Mouse (Mus musculus): ENCODE data around the gene Slc16a13. TPM values are rescaled to one million over a fixed set of nuclear protein-coding genes. Genes with fewer than 3 reads are reported as not detected.

Gene Slc16a13
- polyA plus RNA-seq, 1 experiment from 2014 or later, result 7.1 TPM

DNA sequence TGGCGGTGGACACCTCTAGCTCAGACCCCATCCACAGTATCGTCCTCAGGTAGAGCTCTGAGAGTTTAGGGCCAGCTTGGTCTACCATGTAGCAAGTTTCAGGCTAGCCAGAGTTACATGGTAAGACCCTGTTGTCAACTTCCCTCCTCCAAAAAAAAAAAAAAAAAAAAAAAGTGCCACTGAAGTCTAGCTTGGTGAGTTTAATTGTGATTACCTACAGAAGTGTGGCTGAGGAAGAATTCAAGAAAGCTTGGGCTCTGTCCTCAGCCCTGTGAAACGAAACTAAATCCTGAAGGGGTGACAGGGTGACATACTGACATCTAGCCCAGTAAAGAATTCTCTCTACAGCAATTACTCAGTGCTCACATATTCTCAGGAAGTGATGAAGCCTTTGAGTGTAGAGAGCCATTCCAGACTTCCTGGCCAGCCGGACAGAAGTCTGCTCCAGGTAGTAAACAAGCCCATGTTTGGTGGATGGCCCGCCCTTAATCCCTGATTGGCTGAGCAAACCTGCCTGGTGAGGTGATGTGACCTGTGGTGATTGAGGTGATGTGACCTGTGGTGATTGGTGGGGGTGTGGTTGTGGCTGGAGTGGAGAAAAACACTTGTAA, 12.0 kb downstream of the Slc16a13 start:
- no peaks in the 10 kb centered on the region for H3K36me3 ChIP-seq
- H3K27ac ChIP-seq (replicated peaks), result no peak overlapping the region
- H3K4me3 ChIP-seq, result no peak overlapping the region
- H3K4me2 ChIP-seq, result no peak overlapping the region
- no peak for ATAC-seq (ENCODE audit: extremely low read depth, insufficient number of reproducible peaks, low FRiP score, low TSS enrichment)
- peaks cover 10% of the 10 kb centered on the region for H3K4me1 ChIP-seq
- H3K9me3 ChIP-seq, result no peaks in the 10 kb centered on the region
- H3K27me3 ChIP-seq (replicated peaks), result peaks cover 37% of the 10 kb centered on the region
- WGBS, result 58% methylated on average over 5 of the region's 5 CpGs
- no peak overlapping the region for H3K9ac ChIP-seq

DNA sequence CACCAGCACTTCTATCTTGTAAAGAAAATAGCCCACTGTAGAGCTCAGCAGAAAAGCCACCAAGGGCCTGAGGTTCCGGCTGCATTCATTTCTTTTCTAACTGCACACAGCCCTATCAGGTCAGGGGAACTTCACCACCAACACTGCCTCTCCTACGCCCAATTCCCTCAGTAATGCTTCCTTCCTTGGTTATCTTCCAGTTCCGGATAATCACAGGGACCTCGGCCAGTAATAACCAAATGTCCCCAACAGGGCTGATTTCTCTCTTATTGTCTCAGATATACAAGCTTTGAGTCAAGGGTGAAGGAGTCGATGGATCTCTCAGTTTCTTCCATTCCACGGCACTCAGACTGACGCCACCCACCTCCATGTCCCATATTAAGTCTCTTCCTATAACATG, 13.6 kb downstream of the Slc16a13 start:
- no peak overlapping the region for H3K9ac ChIP-seq
- ATAC-seq (ENCODE audit: extremely low read depth, insufficient number of reproducible peaks, low FRiP score, low TSS enrichment), result no peak
- no peak overlapping the region for H3K27ac ChIP-seq (replicated peaks)
- H3K4me2 ChIP-seq, result no peak overlapping the region
- 56% methylated on average over 7 of the region's 7 CpGs for WGBS
- H3K9me3 ChIP-seq, result no peaks in the 10 kb centered on the region
- no peaks in the 10 kb centered on the region for H3K36me3 ChIP-seq
- H3K4me1 ChIP-seq, result 0 out of 2 replicates have a peak, but pooled peaks cover 7% of the 10 kb centered on the region
- peaks cover 35% of the 10 kb centered on the region for H3K27me3 ChIP-seq (replicated peaks)
- no peak overlapping the region for H3K4me3 ChIP-seq

DNA sequence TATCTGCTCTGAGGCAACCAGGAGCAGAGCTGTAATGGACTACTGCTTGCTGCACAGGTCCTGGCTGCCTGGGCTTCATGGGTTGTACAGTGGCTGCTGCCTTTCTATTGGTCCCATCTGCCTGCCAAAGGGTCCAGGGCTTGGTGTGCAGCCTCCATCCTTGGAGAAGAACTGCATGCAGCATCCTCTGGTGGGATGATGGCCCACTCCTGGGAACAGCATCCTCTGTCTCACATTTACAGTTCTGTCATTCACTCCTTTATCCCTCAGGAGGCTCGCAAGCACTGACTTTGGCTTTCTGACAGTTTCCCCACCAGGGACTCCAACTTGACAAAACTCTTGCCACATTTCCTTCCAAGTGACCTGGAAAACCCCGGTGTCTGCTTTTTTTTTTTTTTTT, 14.1 kb downstream of the Slc16a13 start:
- WGBS, result 56% methylated on average over 2 of the region's 2 CpGs
- peaks cover 31% of the 10 kb centered on the region for H3K27me3 ChIP-seq (replicated peaks)
- H3K36me3 ChIP-seq, result no peaks in the 10 kb centered on the region
- H3K27ac ChIP-seq (replicated peaks), result no peak overlapping the region
- no peak overlapping the region for H3K4me3 ChIP-seq
- ATAC-seq (ENCODE audit: extremely low read depth, insufficient number of reproducible peaks, low FRiP score, low TSS enrichment), result no peak
- H3K9me3 ChIP-seq, result no peaks in the 10 kb centered on the region
- H3K9ac ChIP-seq, result no peak overlapping the region
- H3K4me1 ChIP-seq, result 0 out of 2 replicates have a peak, but pooled peaks cover 7% of the 10 kb centered on the region
- no peak overlapping the region for H3K4me2 ChIP-seq

DNA sequence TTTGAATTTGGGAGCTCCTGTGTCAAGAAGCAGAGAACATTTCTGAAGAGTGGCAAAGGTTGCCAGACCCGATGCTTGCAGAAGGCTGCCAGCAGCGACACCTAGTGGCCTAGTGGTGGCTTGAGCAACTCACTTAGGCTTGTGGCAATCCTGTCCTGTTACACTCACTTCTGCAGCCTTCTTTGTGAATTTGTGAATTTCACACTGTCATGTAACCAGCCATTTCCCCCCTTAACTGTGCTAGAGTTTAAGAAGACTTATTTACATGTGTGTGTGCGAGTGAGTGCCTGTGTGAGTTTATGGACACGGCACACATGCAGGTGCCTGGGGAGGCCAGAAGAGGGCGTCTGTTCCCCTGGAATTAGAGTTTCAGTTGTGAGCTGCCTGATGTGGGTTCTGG, 19.2 kb downstream of the Slc16a13 start:
- Histone ChIP-seq H3K36me3 (no peaks in the 10 kb centered on the region), H3K4me1 (0 out of 2 replicates have a peak, but pooled peaks cover 2% of the 10 kb centered on the region), H3K9ac (no peak overlapping the region), H3K9me3 (no peaks in the 10 kb centered on the region), H3K27ac (replicated peaks) (no peak overlapping the region), H3K27me3 (replicated peaks) (peaks cover 31% of the 10 kb centered on the region), H3K4me2 (no peak overlapping the region), H3K4me3 (no peak overlapping the region)
- no peak for ATAC-seq (ENCODE audit: extremely low read depth, insufficient number of reproducible peaks, low FRiP score, low TSS enrichment)
- WGBS, result 31% methylated on average over 5 of the region's 5 CpGs

DNA sequence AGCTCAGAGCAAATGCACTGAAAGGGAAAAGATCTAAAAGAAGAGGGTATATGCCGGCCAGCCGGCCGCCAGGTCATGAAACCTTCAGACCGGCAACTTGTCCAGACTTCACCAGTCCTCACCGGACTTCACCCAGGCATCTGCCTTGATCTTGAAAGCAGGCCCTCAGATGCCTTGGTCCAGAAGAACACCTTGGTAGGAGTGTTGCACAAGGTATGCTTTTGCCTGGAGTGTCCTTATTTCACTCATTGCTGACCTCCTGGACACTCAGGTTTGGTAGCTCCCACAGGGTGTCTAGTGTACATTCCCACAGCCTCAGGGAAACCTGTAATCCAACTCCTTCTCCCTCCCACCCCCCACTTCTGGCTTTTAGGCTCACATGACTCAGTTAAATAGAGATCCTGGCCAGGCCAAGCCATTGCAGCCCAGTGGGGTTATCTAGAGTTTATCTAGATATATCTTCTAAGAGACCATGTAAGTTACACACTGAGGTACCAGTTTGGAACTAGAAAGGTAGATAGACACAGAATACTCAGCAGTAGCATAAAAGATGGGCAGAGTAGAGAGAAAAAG, 20.7 kb downstream of the Slc16a13 start:
- H3K27me3 ChIP-seq (replicated peaks), result peaks cover 32% of the 10 kb centered on the region
- no peak for ATAC-seq (ENCODE audit: extremely low read depth, insufficient number of reproducible peaks, low FRiP score, low TSS enrichment)
- no peaks in the 10 kb centered on the region for H3K36me3 ChIP-seq
- no peaks in the 10 kb centered on the region for H3K9me3 ChIP-seq
- no peak overlapping the region for H3K4me2 ChIP-seq
- 83% methylated on average over 5 of the region's 5 CpGs for WGBS
- no peak overlapping the region for H3K27ac ChIP-seq (replicated peaks)
- no peak overlapping the region for H3K4me3 ChIP-seq
- no peaks in the 10 kb centered on the region for H3K4me1 ChIP-seq
- no peak overlapping the region for H3K9ac ChIP-seq

DNA sequence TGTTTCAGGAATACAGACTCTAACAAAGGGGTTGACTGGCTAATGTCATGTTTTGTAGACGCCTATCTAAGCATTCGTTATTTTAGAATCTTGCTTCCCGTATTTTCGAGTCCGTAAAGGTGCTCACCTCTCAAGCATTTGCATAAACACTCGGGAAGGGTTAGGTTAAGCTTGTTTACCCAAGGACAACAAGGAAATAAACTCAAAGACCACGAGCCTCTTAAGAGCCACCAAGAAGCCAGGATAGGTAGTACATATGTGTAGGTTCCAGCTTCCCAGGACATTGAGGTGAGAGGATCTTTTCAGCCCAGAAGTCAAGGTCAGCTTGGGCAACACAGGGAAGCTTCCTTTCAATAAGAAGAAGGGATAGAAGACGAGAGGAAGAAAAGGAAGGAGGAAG, 21.8 kb downstream of the Slc16a13 start:
- no peak overlapping the region for H3K9ac ChIP-seq
- no peak overlapping the region for H3K4me3 ChIP-seq
- no peaks in the 10 kb centered on the region for H3K9me3 ChIP-seq
- H3K4me1 ChIP-seq, result no peaks in the 10 kb centered on the region
- no peak overlapping the region for H3K27ac ChIP-seq (replicated peaks)
- H3K27me3 ChIP-seq (replicated peaks), result peaks cover 30% of the 10 kb centered on the region
- ATAC-seq (ENCODE audit: extremely low read depth, insufficient number of reproducible peaks, low FRiP score, low TSS enrichment), result no peak
- no peaks in the 10 kb centered on the region for H3K36me3 ChIP-seq
- 67% methylated on average over 8 of the region's 8 CpGs for WGBS
- no peak overlapping the region for H3K4me2 ChIP-seq

DNA sequence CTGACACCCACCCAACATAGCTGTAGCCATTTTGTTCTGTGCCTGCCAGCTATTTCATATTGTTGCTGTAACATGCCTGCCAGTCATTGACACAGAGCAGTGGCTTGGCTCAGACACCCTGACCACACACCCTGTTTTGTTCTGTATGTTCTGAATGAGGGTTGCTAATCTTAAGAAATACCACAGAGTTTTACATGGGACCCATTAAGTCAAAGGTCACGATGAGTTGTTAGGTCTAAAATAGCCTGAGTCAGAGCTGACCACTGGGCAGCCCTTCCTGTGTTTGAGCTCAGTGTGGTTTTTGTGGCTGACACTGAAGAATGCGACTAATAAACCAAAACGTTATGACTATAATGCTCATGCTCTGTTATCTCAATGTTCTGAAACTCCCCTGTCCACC, 22.5 kb downstream of the Slc16a13 start:
- no peak for ATAC-seq (ENCODE audit: extremely low read depth, insufficient number of reproducible peaks, low FRiP score, low TSS enrichment)
- H3K4me2 ChIP-seq, result no peak overlapping the region
- H3K9me3 ChIP-seq, result no peaks in the 10 kb centered on the region
- peaks cover 27% of the 10 kb centered on the region for H3K27me3 ChIP-seq (replicated peaks)
- 72% methylated on average over 3 of the region's 3 CpGs for WGBS
- H3K4me1 ChIP-seq, result 0 out of 2 replicates have a peak, but pooled peaks cover 2% of the 10 kb centered on the region
- H3K27ac ChIP-seq (replicated peaks), result no peak overlapping the region
- no peak overlapping the region for H3K9ac ChIP-seq
- H3K4me3 ChIP-seq, result no peak overlapping the region
- no peaks in the 10 kb centered on the region for H3K36me3 ChIP-seq

DNA sequence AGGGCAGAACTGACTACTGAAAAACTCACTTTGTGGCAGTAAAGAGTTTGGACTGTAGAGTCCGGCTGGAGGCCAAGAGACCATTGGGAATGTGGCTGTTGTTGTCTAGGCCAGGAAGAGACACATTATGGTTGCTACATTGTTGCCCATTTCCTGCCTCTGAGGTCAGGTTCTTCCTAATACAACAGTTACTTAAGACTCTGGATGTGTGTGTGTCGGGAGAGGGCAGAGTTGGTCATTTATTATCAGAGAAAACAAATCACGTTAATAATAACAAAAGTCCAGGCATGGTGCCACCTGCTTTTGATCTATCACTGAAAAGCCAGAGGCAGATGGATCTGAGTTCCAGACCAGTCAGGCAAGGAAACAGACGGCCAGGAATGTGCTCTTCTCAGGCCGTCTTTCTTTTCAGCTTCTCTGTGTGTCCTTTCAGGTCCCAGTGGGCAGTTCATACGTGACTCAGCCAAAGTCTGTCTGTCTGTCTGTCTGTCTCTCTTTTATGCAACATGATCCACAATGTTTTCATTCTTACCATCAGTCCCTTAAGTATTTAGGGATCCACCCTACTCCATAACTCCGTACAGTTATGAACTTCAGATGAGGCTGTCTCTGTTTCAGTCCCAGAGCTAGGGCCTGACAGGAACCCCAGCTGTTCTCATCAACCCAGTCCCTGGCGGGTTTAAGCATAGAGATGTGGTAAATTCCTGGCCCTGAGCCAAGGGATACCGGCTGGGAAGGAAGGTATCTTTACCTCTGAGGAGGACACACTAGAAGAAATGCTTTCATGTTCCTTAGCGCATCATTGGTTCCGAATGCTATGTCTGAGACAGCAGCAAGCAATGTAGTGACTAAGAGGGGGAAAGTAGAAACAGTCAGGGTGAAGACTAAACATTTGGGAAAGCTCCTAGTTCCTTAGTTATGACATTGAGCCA, 27.2 kb downstream of the Slc16a13 start:
- no peak for ATAC-seq (ENCODE audit: extremely low read depth, insufficient number of reproducible peaks, low FRiP score, low TSS enrichment)
- 0 out of 2 replicates have a peak, but pooled peaks cover 2% of the 10 kb centered on the region for H3K4me1 ChIP-seq
- 48% methylated on average over 11 of the region's 11 CpGs for WGBS
- H3K36me3 ChIP-seq, result no peaks in the 10 kb centered on the region
- H3K4me2 ChIP-seq, result no peak overlapping the region
- no peak overlapping the region for H3K9ac ChIP-seq
- H3K27ac ChIP-seq (replicated peaks), result no peak overlapping the region
- 0 out of 2 replicates have a peak, but pooled peaks cover 3% of the 10 kb centered on the region for H3K27me3 ChIP-seq (replicated peaks)
- H3K4me3 ChIP-seq, result no peak overlapping the region
- no peaks in the 10 kb centered on the region for H3K9me3 ChIP-seq

DNA sequence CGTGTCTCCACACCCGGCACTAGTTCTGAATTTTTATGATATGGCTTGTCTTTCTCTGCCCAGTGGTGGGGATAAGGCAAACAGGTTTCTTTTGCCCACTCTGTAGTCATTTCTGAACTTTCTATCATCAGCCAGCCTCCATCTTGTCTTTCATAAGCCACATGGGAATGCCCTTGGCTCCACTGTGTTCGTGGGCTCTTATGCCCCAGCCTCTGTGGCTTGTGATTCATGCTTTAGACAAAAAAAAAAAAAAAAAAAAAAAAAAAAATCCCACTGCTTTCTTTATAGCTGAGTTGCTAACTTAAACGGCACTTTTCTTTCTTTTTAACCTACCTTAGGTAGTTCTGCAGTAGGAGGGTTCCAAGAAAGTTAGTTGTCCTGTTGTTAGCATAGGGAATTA, 28.7 kb downstream of the Slc16a13 start:
- Histone ChIP-seq H3K4me1 (0 out of 2 replicates have a peak, but pooled peaks cover 2% of the 10 kb centered on the region), H3K4me2 (no peak overlapping the region), H3K27ac (replicated peaks) (no peak overlapping the region), H3K4me3 (no peak overlapping the region), H3K36me3 (no peaks in the 10 kb centered on the region), H3K9me3 (no peaks in the 10 kb centered on the region), H3K27me3 (replicated peaks) (0 out of 2 replicates have a peak, but pooled peaks cover 3% of the 10 kb centered on the region), H3K9ac (no peak overlapping the region)
- ATAC-seq (ENCODE audit: extremely low read depth, insufficient number of reproducible peaks, low FRiP score, low TSS enrichment), result no peak
- WGBS, result 70% methylated on average over 4 of the region's 4 CpGs

DNA sequence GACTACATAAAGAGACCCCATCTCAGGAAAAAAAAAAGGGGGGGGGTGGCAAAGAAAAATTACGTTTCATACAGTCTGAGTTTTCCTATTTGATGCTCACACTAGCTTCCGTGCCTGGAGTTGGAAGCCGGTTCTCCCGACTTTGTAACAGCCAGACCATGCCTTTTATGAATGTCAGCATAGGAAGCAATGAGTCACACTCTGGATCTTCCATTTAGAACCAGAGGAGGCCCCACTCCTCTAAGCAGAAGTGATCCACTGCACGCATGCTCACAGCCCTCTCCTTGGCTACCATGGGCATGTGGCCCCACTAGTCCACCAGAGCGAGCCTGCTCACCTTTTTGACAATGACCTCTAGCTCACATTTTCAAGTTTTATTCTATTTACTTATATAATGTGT, 29.7 kb downstream of the Slc16a13 start:
- 73% methylated on average over 6 of the region's 6 CpGs for WGBS
- Histone ChIP-seq H3K27me3 (replicated peaks) (0 out of 2 replicates have a peak, but pooled peaks cover 3% of the 10 kb centered on the region), H3K9ac (no peak overlapping the region), H3K36me3 (no peaks in the 10 kb centered on the region), H3K27ac (replicated peaks) (no peak overlapping the region), H3K4me1 (0 out of 2 replicates have a peak, but pooled peaks cover 2% of the 10 kb centered on the region), H3K4me3 (no peak overlapping the region), H3K9me3 (no peaks in the 10 kb centered on the region), H3K4me2 (no peak overlapping the region)
- no peak for ATAC-seq (ENCODE audit: extremely low read depth, insufficient number of reproducible peaks, low FRiP score, low TSS enrichment)

DNA sequence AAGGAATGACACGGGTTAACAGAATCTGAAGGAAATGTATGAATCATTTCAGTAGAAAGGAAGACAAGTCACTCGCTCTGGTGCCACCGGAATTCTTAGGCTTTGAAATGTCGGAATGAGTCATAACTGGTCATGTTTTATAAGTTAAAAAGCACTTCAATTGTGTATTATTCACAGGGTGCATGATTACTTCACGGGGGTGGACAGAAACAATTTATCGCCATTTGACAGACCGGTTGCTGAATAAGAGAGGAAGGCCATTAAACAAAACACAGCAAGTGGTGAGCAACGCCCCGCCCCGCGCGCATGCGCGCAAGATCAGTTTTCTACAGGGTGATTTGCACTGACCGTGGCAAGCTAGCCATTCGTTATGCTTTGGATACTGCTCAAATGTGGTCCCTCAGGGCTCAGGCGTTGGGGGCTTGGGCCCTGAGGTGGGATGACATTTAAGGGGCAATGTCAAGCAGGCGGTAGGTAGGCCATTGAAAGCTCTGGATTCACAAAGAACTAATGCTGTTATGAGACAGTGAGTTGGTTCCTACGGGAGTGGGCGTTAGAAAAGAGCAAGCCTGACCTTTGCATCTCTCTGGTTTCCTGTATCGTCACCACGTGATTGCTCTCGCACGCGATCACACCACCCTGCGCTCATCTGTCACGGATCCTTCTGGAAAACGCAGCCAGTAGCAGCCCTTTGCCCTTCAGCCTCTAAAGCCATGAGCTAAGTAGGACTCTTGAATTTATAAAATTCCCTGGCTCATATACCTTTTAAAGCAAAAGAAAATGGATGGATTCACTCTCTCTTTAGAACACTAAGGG, 31.3 kb downstream of the Slc16a13 start:
- H3K4me1 ChIP-seq, result 0 out of 2 replicates have a peak, but pooled peaks cover 2% of the 10 kb centered on the region
- H3K4me2 ChIP-seq, result no peak overlapping the region
- no peaks in the 10 kb centered on the region for H3K27me3 ChIP-seq (replicated peaks)
- H3K27ac ChIP-seq (replicated peaks), result no peak overlapping the region
- no peaks in the 10 kb centered on the region for H3K9me3 ChIP-seq
- no peak overlapping the region for H3K4me3 ChIP-seq
- WGBS, result 85% methylated on average over 28 of the region's 28 CpGs
- no peaks in the 10 kb centered on the region for H3K36me3 ChIP-seq
- no peak overlapping the region for H3K9ac ChIP-seq
- no peak for ATAC-seq (ENCODE audit: extremely low read depth, insufficient number of reproducible peaks, low FRiP score, low TSS enrichment)

All from heart, embryonic 13.5 days (tissue).